Mouse (Mus musculus): ENCODE results near the gene Gnai2. TPM values are rescaled to one million over a fixed set of nuclear protein-coding genes. Genes with fewer than 3 reads are reported as not detected.

Gene Gnai2
- polyA plus RNA-seq, 1 experiment, result 366 TPM

GRCm38 (mm10) chr9:107587833-107588639 is 47.1 kb downstream of the Gnai2 start:
- no peak for TF ChIP-seq POLR2A (IDR thresholded peaks at IDR 0.05; ENCODE audit: low read depth, low read length)
- peaks cover 21% of the 10 kb centered on the region; the same call in 1 of the 2 replicates for H3K4me1 ChIP-seq (ENCODE audit: control insufficient read depth, insufficient read depth, low read length)
- WGBS, result 3% methylated on average over 33 of the region's 33 CpGs
- DNase-seq, result peak; percentile 77
- no peaks in the 10 kb centered on the region for H3K27me3 ChIP-seq (replicated peaks; ENCODE audit: control insufficient read depth, insufficient read depth, low read length)
- peak overlapping the region; percentile 74 for H3K4me3 ChIP-seq (ENCODE audit: insufficient read depth, low read depth, low read length)
- peak overlapping the region; percentile 67 for H3K27ac ChIP-seq (ENCODE audit: insufficient read depth, low read depth, low read length)
- no peaks in the 10 kb centered on the region for H3K36me3 ChIP-seq (ENCODE audit: control insufficient read depth, insufficient read depth, low read length)

GRCm38 (mm10) chr9:107586974-107587832 is 48.0 kb downstream of the Gnai2 start, which contains the start of gene Ifrd2:
Gene Ifrd2, plus strand, starts transcription at chr9:107587642.
- peak within 1 kb of the TSS; percentile 67 for H3K27ac ChIP-seq (ENCODE audit: insufficient read depth, low read depth, low read length)
- peaks cover 26% of the 10 kb centered on the region; the same call in 1 of the 2 replicates for H3K4me1 ChIP-seq (ENCODE audit: control insufficient read depth, insufficient read depth, low read length)
- 10% methylated on average over 46 of the region's 46 CpGs for WGBS
- no peaks in the 10 kb centered on the region for H3K27me3 ChIP-seq (replicated peaks; ENCODE audit: control insufficient read depth, insufficient read depth, low read length)
- H3K4me3 ChIP-seq (ENCODE audit: insufficient read depth, low read depth, low read length), result peak within 1 kb of the TSS; percentile 74
- TF ChIP-seq POLR2A (IDR thresholded peaks at IDR 0.05; ENCODE audit: low read depth, low read length) (no peak), CTCF (conservative IDR thresholded peaks at IDR 0.05; ENCODE audit: insufficient read depth, insufficient read length, low read depth, low read length) (no peak)
- no peaks in the 10 kb centered on the region for H3K36me3 ChIP-seq (ENCODE audit: control insufficient read depth, insufficient read depth, low read length)
- DNase-seq, result peak; percentile 100

GRCm38 (mm10) chr9:107586504-107586903 is 48.7 kb downstream of the Gnai2 start:
- H3K4me3 ChIP-seq (ENCODE audit: insufficient read depth, low read depth, low read length), result no peak overlapping the region
- H3K36me3 ChIP-seq (ENCODE audit: control insufficient read depth, insufficient read depth, low read length), result no peaks in the 10 kb centered on the region
- 85% methylated on average over 5 of the region's 5 CpGs for WGBS
- H3K27me3 ChIP-seq (replicated peaks; ENCODE audit: control insufficient read depth, insufficient read depth, low read length), result no peaks in the 10 kb centered on the region
- H3K27ac ChIP-seq (ENCODE audit: insufficient read depth, low read depth, low read length), result no peak overlapping the region
- DNase-seq, result no peak
- peaks cover 33% of the 10 kb centered on the region; the same call in 1 of the 2 replicates for H3K4me1 ChIP-seq (ENCODE audit: control insufficient read depth, insufficient read depth, low read length)
- no peak for TF ChIP-seq CTCF (conservative IDR thresholded peaks at IDR 0.05; ENCODE audit: insufficient read depth, insufficient read length, low read depth, low read length)
- no peak for TF ChIP-seq POLR2A (IDR thresholded peaks at IDR 0.05; ENCODE audit: low read depth, low read length)

GRCm38 (mm10) chr9:107583174-107583573 is 52.0 kb downstream of the Gnai2 start:
- 93% methylated on average over 14 of the region's 14 CpGs for WGBS
- Histone ChIP-seq H3K27me3 (replicated peaks; ENCODE audit: control insufficient read depth, insufficient read depth, low read length) (no peaks in the 10 kb centered on the region), H3K27ac (ENCODE audit: insufficient read depth, low read depth, low read length) (no peak overlapping the region), H3K36me3 (ENCODE audit: control insufficient read depth, insufficient read depth, low read length) (no peaks in the 10 kb centered on the region), H3K4me3 (ENCODE audit: insufficient read depth, low read depth, low read length) (no peak overlapping the region), H3K4me1 (ENCODE audit: control insufficient read depth, insufficient read depth, low read length) (peaks cover 21% of the 10 kb centered on the region; the same call in 1 of the 2 replicates)
- TF ChIP-seq POLR2A (IDR thresholded peaks at IDR 0.05; ENCODE audit: low read depth, low read length) (no peak), CTCF (conservative IDR thresholded peaks at IDR 0.05; ENCODE audit: insufficient read depth, insufficient read length, low read depth, low read length) (no peak)
- no peak for DNase-seq

- DNase-seq, result peak; percentile 59
- WGBS, result 53% methylated on average over 7 of the region's 7 CpGs
Measured at GRCm38 (mm10) chr9:107582509-107583062, 52.6 kb downstream of the Gnai2 start.

GRCm38 (mm10) chr9:107581584-107581983 is 53.6 kb downstream of the Gnai2 start:
- Histone ChIP-seq H3K27ac (ENCODE audit: insufficient read depth, low read depth, low read length) (peak overlapping the region; percentile 16; the same call in 1 of the 2 replicates), H3K27me3 (replicated peaks; ENCODE audit: control insufficient read depth, insufficient read depth, low read length) (no peaks in the 10 kb centered on the region), H3K4me1 (ENCODE audit: control insufficient read depth, insufficient read depth, low read length) (peaks cover 26% of the 10 kb centered on the region), H3K36me3 (ENCODE audit: control insufficient read depth, insufficient read depth, low read length) (no peaks in the 10 kb centered on the region), H3K4me3 (ENCODE audit: insufficient read depth, low read depth, low read length) (peak overlapping the region; percentile 91; the same call in 1 of the 2 replicates)
- DNase-seq, result no peak
- 59% methylated on average over 4 of the region's 4 CpGs for WGBS
- TF ChIP-seq CTCF (conservative IDR thresholded peaks at IDR 0.05; ENCODE audit: insufficient read depth, insufficient read length, low read depth, low read length) (no peak), POLR2A (IDR thresholded peaks at IDR 0.05; ENCODE audit: low read depth, low read length) (no peak)

More at GRCm38 (mm10) chr9:107582509-107583062, 52.6 kb downstream of the Gnai2 start:
- Histone ChIP-seq H3K4me1 (ENCODE audit: control insufficient read depth, insufficient read depth, low read length) (peaks cover 18% of the 10 kb centered on the region), H3K27ac (ENCODE audit: insufficient read depth, low read depth, low read length) (no peak overlapping the region), H3K36me3 (ENCODE audit: control insufficient read depth, insufficient read depth, low read length) (no peaks in the 10 kb centered on the region), H3K27me3 (replicated peaks; ENCODE audit: control insufficient read depth, insufficient read depth, low read length) (no peaks in the 10 kb centered on the region), H3K4me3 (ENCODE audit: insufficient read depth, low read depth, low read length) (no peak overlapping the region)
- TF ChIP-seq POLR2A (IDR thresholded peaks at IDR 0.05; ENCODE audit: low read depth, low read length) (no peak), CTCF (conservative IDR thresholded peaks at IDR 0.05; ENCODE audit: insufficient read depth, insufficient read length, low read depth, low read length) (no peak)
